Mouse (Mus musculus) E14TG2a.4 (cell line): ENCODE data around the gene Adgrg5.

Experiments used
- CTCF ChIP-seq: conservative IDR thresholded peaks from 2 replicates; pipeline ENCODE4 v1.5.1; 2014; ENCODE audit warnings: low read length
- NANOG ChIP-seq: IDR thresholded peaks from 2 replicates; pipeline ENCODE4 v1.6.1; 2014; ENCODE audit warnings: borderline replicate concordance, low read length, mixed read lengths
- POU5F1 ChIP-seq: IDR thresholded peaks from 2 replicates; pipeline ENCODE4 v1.6.1; 2014; ENCODE audit warnings: low read length, borderline replicate concordance

GRCm38 (mm10) chr8:94903709-94904108 lies 19.8 kb upstream of the Adgrg5 start:
- TF ChIP-seq CTCF (no peak), NANOG (no peak), POU5F1 (no peak)
